Mouse (Mus musculus) embryonic facial prominence, embryonic 13.5 days (tissue): ENCODE results near the gene Gm3417. TPM values are rescaled to one million over a fixed set of nuclear protein-coding genes. Genes with fewer than 3 reads are reported as not detected.

Experiments
- ATAC-seq: fragments of 200-750 bp; cut with Nextera tagmentation; 2 replicates; pipeline ENCODE4 v1.8.0; 2017; ENCODE audit warnings: low read depth; ENCODE audit not compliant: insufficient number of reproducible peaks, insufficient read depth, low FRiP score, low TSS enrichment
- H3K27ac ChIP-seq: fragments of 300-500 bp; sonication (generic); 2 replicates; pipeline ENCODE4 v1.5.1; 2015; ENCODE audit warnings: moderate library complexity, mild to moderate bottlenecking, inconsistent platforms
- H3K27me3 ChIP-seq: fragments of 300-500 bp; sonication (generic); 2 replicates; pipeline ENCODE4 v1.6.1; 2015; ENCODE audit warnings: mild to moderate bottlenecking, inconsistent platforms
- H3K36me3 ChIP-seq: fragments of 300-500 bp; sonication (generic); 2 replicates; pipeline ENCODE4 v1.6.1; 2015; ENCODE audit warnings: mild to moderate bottlenecking, inconsistent platforms
- H3K4me1 ChIP-seq: fragments of 300-500 bp; sonication (generic); 2 replicates; pipeline ENCODE4 v1.6.1; 2015; ENCODE audit warnings: inconsistent platforms
- H3K4me2 ChIP-seq: fragments of 300-500 bp; sonication (generic); 2 replicates; pipeline ENCODE4 v1.6.1; 2015; ENCODE audit warnings: moderate library complexity, mild to moderate bottlenecking, inconsistent platforms
- H3K4me3 ChIP-seq: fragments of 300-500 bp; sonication (generic); 2 replicates; pipeline ENCODE4 v1.5.1; 2015; ENCODE audit warnings: mild to moderate bottlenecking, inconsistent platforms
- H3K9ac ChIP-seq: fragments of 300-500 bp; sonication (generic); 2 replicates; pipeline ENCODE4 v1.6.1; 2015; ENCODE audit warnings: mild to moderate bottlenecking, inconsistent platforms
- H3K9me3 ChIP-seq: fragments of 300-500 bp; sonication (generic); 2 replicates; pipeline ENCODE4 v1.6.1; 2016; ENCODE audit warnings: inconsistent platforms
- WGBS: fragments of 180-500 bp; shearing (Covaris S2); methylation state at CpG from one replicate; pipeline ENCODE4 v1.1.7; 2015; ENCODE audit warnings: mixed read lengths; 5-methylcytosine and 5-hydroxymethylcytosine counted together
- polyA plus RNA-seq: library from polyadenylated mRNA; unstranded; fragments of >200 nt; fragmentation: Nextera tagmentation; extraction: Ambion mirVana; gene quantifications from 2 replicates; pipeline ENCODE4 v1.2.1, GENCODE M21; 2015

Gene Gm3417
- polyA plus RNA-seq, 1 experiment from 2014 or later: not detected

DNA sequence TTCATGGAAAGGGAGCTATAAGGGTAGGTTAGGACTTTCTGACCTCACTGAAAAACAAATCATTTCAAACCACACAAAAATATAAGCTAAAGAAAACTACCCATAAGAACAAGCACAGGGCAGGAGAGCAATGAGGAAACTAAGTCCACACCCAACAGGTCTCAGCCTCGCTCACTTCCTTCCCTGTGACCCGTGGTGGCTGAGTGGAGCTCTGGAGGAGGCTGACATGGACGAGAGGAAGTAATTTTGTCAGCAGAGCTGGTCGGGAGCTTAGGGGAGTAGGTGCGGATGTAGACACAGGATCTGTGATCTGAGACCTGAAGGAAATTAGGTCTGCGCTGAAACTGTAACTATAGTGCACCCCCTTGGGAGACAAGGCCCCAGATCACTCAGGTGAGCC lies 57.0 kb downstream of the Gm3417 start:
- WGBS: 48% methylated on average over 6 of the region's 6 CpGs
- H3K9me3 ChIP-seq: no peaks in the 10 kb centered on the region
- H3K4me3 ChIP-seq: no peak overlapping the region
- H3K27ac ChIP-seq: no peak overlapping the region
- H3K4me2 ChIP-seq: no peak overlapping the region
- ATAC-seq: no peak
- no peaks in the 10 kb centered on the region; the same call in 1 of the 2 replicates for H3K27me3 ChIP-seq
- no peaks in the 10 kb centered on the region for H3K4me1 ChIP-seq
- H3K9ac ChIP-seq: no peak overlapping the region
- H3K36me3 ChIP-seq: no peaks in the 10 kb centered on the region

DNA sequence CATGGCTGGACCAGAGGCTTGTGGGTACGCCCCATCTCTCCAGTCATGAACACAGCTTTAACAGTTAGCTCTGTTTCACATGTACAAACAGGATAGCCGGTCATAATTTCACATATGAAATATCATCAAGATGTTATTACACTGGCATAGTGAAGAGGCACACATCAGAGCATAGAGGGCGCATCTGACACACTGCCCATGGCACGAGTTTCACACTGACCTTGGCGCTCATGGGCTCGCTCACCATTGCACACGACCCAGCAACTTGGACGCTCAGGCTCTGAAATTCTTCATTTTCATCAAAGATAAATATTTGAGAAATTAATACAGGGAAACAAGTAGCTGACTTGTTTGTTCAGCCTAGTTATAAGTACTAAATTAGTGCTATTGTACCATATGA lies 60.7 kb downstream of the Gm3417 start:
- H3K27ac ChIP-seq: no peak overlapping the region
- WGBS: 82% methylated on average over 8 of the region's 8 CpGs
- H3K4me2 ChIP-seq: no peak overlapping the region
- no peak overlapping the region for H3K9ac ChIP-seq
- no peaks in the 10 kb centered on the region; the same call in 1 of the 2 replicates for H3K27me3 ChIP-seq
- no peaks in the 10 kb centered on the region for H3K4me1 ChIP-seq
- no peak for ATAC-seq
- H3K36me3 ChIP-seq: no peaks in the 10 kb centered on the region
- H3K4me3 ChIP-seq: no peak overlapping the region
- no peaks in the 10 kb centered on the region for H3K9me3 ChIP-seq

DNA sequence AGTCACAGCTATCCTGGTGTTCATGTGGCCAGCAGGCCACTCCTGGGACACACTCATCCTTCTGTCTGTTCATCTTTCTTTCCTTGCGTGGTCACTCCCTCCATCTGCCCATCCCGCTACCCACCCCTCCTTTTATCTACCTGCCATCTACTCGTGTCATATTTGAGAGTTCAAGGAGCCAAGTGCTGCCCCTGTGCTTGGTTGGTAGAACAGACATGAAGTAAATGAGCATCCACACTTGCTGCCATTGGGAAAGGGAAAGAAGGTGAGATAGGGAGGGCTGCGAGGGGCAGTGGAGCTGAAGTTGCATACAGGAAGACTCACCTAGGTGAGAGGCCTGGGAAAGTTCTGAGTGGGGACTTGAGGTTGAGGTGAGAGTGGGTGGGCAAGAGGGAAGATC lies 64.2 kb downstream of the Gm3417 start:
- no peak overlapping the region for H3K4me2 ChIP-seq
- 91% methylated on average over 4 of the region's 4 CpGs for WGBS
- H3K9me3 ChIP-seq: no peaks in the 10 kb centered on the region
- no peak overlapping the region for H3K27ac ChIP-seq
- no peak overlapping the region for H3K4me3 ChIP-seq
- ATAC-seq: no peak
- H3K9ac ChIP-seq: no peak overlapping the region
- no peaks in the 10 kb centered on the region; the same call in 1 of the 2 replicates for H3K27me3 ChIP-seq
- no peaks in the 10 kb centered on the region for H3K36me3 ChIP-seq
- no peaks in the 10 kb centered on the region for H3K4me1 ChIP-seq

Other genes with a start within 250 kb of the Gm3417 start
- gene Wdr27, start 35.6 kb downstream of the Gm3417 start, polyA plus RNA-seq: 6.6 and 7.7 TPM in 2 replicates
- gene 1600012H06Rik, start 35.6 kb downstream of the Gm3417 start, polyA plus RNA-seq: 32.7 and 32.8 TPM in 2 replicates
- gene Phf10, start 17.5 kb downstream of the Gm3417 start, polyA plus RNA-seq: 33.5 and 36.0 TPM in 2 replicates
- 9.6 and 11.3 TPM in 2 replicates for gene 9030025P20Rik, start 322 bp downstream of the Gm3417 start, polyA plus RNA-seq
- gene Gm3435, start 31.4 kb upstream of the Gm3417 start, polyA plus RNA-seq: 7.4 and 8.8 TPM in 2 replicates
- 88.0 and 91.3 TPM in 2 replicates for gene Ermard, start 62.4 kb upstream of the Gm3417 start, polyA plus RNA-seq
- gene Tcte3, start 62.7 kb upstream of the Gm3417 start, polyA plus RNA-seq: not detected in 2 replicates
- gene Gm3448, start 62.7 kb upstream of the Gm3417 start, polyA plus RNA-seq: 3.7 and 5.4 TPM in 2 replicates